Mouse (Mus musculus): Measurements from ENCODE around the gene March1. TPM values are rescaled to one million over a fixed set of nuclear protein-coding genes. Genes with fewer than 3 reads are reported as not detected.
"Not testable (repeated sequence)": the region's sequence is repeated elsewhere in the genome, so short reads cannot be mapped to it uniquely, and the experiment has no call there.

Gene March1
- total and polyA plus RNA-seq, 2 experiments = 0.44 to 4.4 TPM

DNA sequence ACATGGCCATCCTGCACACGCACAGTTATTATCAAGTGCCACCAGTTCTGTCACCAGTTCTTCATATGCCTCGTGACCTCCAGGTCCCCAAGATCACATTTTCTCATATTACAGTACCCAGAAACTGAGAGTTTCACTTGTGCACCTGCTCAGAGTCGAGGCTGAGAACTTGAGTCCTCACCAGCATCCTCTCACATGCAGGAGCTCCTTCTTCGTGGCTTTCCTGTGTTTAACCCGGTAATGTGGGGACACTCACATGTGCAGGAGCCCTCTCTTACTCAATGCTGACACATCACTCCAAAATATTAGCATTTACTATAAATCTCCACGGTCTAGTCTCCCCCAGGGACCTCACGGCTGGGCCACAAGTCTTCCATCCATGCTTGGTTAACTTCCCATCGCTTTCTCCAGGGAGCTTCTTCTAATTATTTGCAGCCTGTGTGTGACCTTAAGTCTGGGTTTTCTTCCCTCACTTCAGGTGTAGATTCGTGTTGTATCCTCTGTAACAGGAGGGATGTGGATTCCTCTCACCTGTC lies 792.4 kb downstream of the March1 start:
- Histone ChIP-seq H3K4me3 (ENCODE audit: insufficient read depth, low read depth, low read length) (no peak overlapping the region), H3K27ac (replicated peaks; ENCODE audit: insufficient read depth, low read depth, low read length) (no peak overlapping the region), H3K27me3 (ENCODE audit: control insufficient read depth, insufficient read depth, low read length) (no peaks in the 10 kb centered on the region), H3K79me2 (ENCODE audit: control insufficient read depth, insufficient read depth, low read length) (no peaks in the 10 kb centered on the region), H3K4me1 (ENCODE audit: control insufficient read depth, insufficient read depth, low read length) (0 out of 2 replicates have a peak, but pooled peaks cover 1% of the 10 kb centered on the region), H3K9ac (ENCODE audit: low read depth, low read length) (no peak overlapping the region), H3K36me3 (ENCODE audit: control insufficient read depth, insufficient read depth, low read length) (no peaks in the 10 kb centered on the region)
- DNase-seq (ENCODE audit: extremely low read depth, low read depth, low spot score) = no peak
- TF ChIP-seq POLR2A (IDR thresholded peaks at IDR 0.05; ENCODE audit: extremely low read depth, insufficient read depth, low read length) (no peak), CTCF (IDR thresholded peaks at IDR 0.05; ENCODE audit: low read depth, low read length) (no peak)
- 74% methylated on average over 9 of the region's 9 CpGs for WGBS

DNA sequence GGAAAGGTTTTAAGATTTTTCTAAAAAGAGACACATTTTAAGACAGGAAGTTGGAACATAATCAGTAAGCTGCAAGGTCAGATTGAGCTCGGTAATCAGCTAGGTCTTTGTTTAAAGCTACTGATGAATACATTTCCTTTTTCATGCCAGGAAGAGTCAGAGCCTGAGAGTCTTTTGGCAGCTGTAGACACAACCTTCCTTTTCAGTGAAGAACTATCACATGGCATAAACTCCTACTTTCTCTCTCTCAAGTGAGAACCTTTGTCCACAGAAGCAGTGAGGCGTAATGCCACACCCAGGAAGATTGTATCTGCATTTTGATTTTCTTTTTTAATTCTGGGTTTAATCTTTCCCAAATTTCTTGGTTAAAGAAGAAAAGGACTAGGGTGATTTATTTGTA lies 795.4 kb downstream of the March1 start:
- H3K4me3 ChIP-seq (ENCODE audit: insufficient read depth, low read depth, low read length) = no peak overlapping the region

DNA sequence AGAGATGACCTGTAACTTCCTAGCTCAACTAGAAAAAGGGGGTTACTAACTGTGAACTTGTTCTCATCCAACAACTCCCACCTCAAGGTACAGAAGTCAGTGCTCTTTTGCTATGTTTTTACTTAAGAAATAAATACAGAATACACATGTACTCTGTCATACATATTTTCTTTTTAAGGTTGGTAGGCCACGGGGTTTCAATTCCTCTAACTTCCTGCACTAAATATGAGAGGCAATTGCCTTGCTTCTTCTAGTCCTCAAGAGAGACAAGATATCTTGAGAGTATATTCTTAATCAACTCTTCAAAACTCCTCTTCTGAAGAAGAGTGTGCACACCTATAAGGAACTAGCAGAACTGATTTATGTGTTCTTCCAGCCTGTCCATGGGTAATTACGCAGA lies 797.5 kb downstream of the March1 start:
- H3K4me3 ChIP-seq (ENCODE audit: insufficient read depth, low read depth, low read length) = no peak overlapping the region
- TF ChIP-seq CTCF (IDR thresholded peaks at IDR 0.05; ENCODE audit: low read depth, low read length) (no peak), POLR2A (IDR thresholded peaks at IDR 0.05; ENCODE audit: extremely low read depth, insufficient read depth, low read length) (no peak)
- 85% methylated on average over 2 of the region's 2 CpGs for WGBS

More for the DNA sequence above, 795.4 kb downstream of the March1 start:
- no peak for TF ChIP-seq POLR2A (IDR thresholded peaks at IDR 0.05; ENCODE audit: extremely low read depth, insufficient read depth, low read length)
- no peak for TF ChIP-seq CTCF (IDR thresholded peaks at IDR 0.05; ENCODE audit: low read depth, low read length)
- WGBS = 65% methylated on average over 2 of the region's 2 CpGs
- H3K27ac ChIP-seq (replicated peaks; ENCODE audit: insufficient read depth, low read depth, low read length) = no peak overlapping the region
- H3K9ac ChIP-seq (ENCODE audit: low read depth, low read length) = no peak overlapping the region
- no peaks in the 10 kb centered on the region for H3K79me2 ChIP-seq (ENCODE audit: control insufficient read depth, insufficient read depth, low read length)
- H3K4me1 ChIP-seq (ENCODE audit: control insufficient read depth, insufficient read depth, low read length) = no peaks in the 10 kb centered on the region
- no peaks in the 10 kb centered on the region for H3K36me3 ChIP-seq (ENCODE audit: control insufficient read depth, insufficient read depth, low read length)
- H3K27me3 ChIP-seq (ENCODE audit: control insufficient read depth, insufficient read depth, low read length) = no peaks in the 10 kb centered on the region
- no peak for DNase-seq (ENCODE audit: extremely low read depth, low read depth, low spot score)

DNA sequence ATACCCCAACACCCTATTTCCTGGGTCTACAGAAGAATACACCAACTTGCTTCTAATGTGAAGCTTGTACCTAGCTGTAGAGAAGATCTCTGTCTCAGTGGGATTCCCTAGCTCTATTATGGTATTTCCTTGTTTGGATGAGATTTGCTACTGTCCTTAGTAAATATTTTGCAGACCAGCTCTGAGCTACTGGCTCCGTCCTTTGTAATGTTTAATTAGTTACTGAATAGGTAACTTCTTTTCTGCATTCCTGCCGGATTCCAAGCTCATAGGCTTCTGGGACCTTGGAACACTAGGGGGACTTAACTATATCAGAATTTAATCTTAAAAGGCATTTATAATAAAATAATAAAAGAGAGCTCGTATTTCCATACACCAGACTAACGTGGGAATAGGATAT lies 799.9 kb downstream of the March1 start:
- not testable (repeated sequence) for H3K4me3 ChIP-seq (ENCODE audit: insufficient read depth, low read depth, low read length); H3K27me3 ChIP-seq (ENCODE audit: control insufficient read depth, insufficient read depth, low read length); DNase-seq (ENCODE audit: extremely low read depth, low read depth, low spot score); H3K9ac ChIP-seq (ENCODE audit: low read depth, low read length); H3K36me3 ChIP-seq (ENCODE audit: control insufficient read depth, insufficient read depth, low read length); H3K27ac ChIP-seq (replicated peaks; ENCODE audit: insufficient read depth, low read depth, low read length); H3K4me1 ChIP-seq (ENCODE audit: control insufficient read depth, insufficient read depth, low read length); H3K79me2 ChIP-seq (ENCODE audit: control insufficient read depth, insufficient read depth, low read length)
- WGBS = 78% methylated on average over 4 of the region's 4 CpGs

More for the DNA sequence above, 797.5 kb downstream of the March1 start:
- Histone ChIP-seq H3K27me3 (ENCODE audit: control insufficient read depth, insufficient read depth, low read length) (no peaks in the 10 kb centered on the region), H3K9ac (ENCODE audit: low read depth, low read length) (no peak overlapping the region), H3K36me3 (ENCODE audit: control insufficient read depth, insufficient read depth, low read length) (no peaks in the 10 kb centered on the region), H3K27ac (replicated peaks; ENCODE audit: insufficient read depth, low read depth, low read length) (no peak overlapping the region), H3K4me1 (ENCODE audit: control insufficient read depth, insufficient read depth, low read length) (no peaks in the 10 kb centered on the region), H3K79me2 (ENCODE audit: control insufficient read depth, insufficient read depth, low read length) (no peaks in the 10 kb centered on the region)
- DNase-seq (ENCODE audit: extremely low read depth, low read depth, low spot score) = no peak

DNA sequence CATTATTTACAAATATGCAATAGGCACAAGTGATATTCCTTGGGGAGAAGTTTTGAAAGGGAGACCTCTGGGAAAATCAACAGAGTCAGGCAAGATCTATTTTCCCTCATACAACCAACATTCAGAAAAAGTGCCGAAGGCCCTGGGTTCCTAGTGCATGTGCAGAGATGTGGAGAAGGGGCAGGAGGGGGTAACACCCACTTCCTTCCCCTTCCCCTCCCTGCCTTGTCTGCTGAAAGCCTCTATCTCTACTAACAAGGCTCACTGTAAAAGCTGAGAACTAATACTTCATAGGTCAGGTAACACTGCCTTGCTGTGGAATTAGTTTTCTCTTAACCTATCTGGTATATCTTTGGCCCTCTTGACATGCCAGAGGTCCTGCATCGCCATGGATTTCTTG lies 812.9 kb downstream of the March1 start:
- H3K79me2 ChIP-seq (ENCODE audit: control insufficient read depth, insufficient read depth, low read length) = no peaks in the 10 kb centered on the region
- no peaks in the 10 kb centered on the region for H3K4me1 ChIP-seq (ENCODE audit: control insufficient read depth, insufficient read depth, low read length)
- no peaks in the 10 kb centered on the region for H3K27me3 ChIP-seq (ENCODE audit: control insufficient read depth, insufficient read depth, low read length)
- TF ChIP-seq POLR2A (IDR thresholded peaks at IDR 0.05; ENCODE audit: extremely low read depth, insufficient read depth, low read length) = no peak
- WGBS = 78% methylated on average over 2 of the region's 2 CpGs
- no peak overlapping the region for H3K9ac ChIP-seq (ENCODE audit: low read depth, low read length)
- no peak overlapping the region for H3K4me3 ChIP-seq (ENCODE audit: insufficient read depth, low read depth, low read length)
- DNase-seq (ENCODE audit: extremely low read depth, low read depth, low spot score) = no peak
- H3K27ac ChIP-seq (replicated peaks; ENCODE audit: insufficient read depth, low read depth, low read length) = no peak overlapping the region
- H3K36me3 ChIP-seq (ENCODE audit: control insufficient read depth, insufficient read depth, low read length) = no peaks in the 10 kb centered on the region

DNA sequence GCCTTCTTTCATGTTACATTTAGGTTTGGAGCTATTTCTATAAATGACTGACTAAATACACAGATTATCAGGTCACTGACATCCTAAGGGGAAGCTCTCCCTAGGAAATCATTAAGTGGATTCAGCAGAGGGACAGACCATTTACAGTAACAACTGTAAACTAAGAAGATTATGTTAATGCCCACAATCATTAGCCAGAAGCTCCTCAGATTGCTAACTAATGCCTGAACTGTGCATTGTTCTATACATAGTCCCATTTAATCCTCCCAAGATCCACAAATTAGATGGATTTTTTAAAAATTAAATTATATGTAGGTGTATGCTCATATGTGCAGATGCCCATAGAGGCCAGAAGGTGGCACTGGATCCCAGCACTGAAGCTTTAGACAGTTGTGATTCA lies 815.9 kb downstream of the March1 start:
- no peaks in the 10 kb centered on the region for H3K36me3 ChIP-seq (ENCODE audit: control insufficient read depth, insufficient read depth, low read length)
- no peaks in the 10 kb centered on the region for H3K79me2 ChIP-seq (ENCODE audit: control insufficient read depth, insufficient read depth, low read length)
- H3K4me3 ChIP-seq (ENCODE audit: insufficient read depth, low read depth, low read length) = no peak overlapping the region
- H3K27me3 ChIP-seq (ENCODE audit: control insufficient read depth, insufficient read depth, low read length) = no peaks in the 10 kb centered on the region
- no peak for DNase-seq (ENCODE audit: extremely low read depth, low read depth, low spot score)
- no peak overlapping the region for H3K27ac ChIP-seq (replicated peaks; ENCODE audit: insufficient read depth, low read depth, low read length)
- H3K4me1 ChIP-seq (ENCODE audit: control insufficient read depth, insufficient read depth, low read length) = no peaks in the 10 kb centered on the region
- TF ChIP-seq CTCF (IDR thresholded peaks at IDR 0.05; ENCODE audit: low read depth, low read length) (no peak), POLR2A (IDR thresholded peaks at IDR 0.05; ENCODE audit: extremely low read depth, insufficient read depth, low read length) (no peak)
- H3K9ac ChIP-seq (ENCODE audit: low read depth, low read length) = no peak overlapping the region

Data from liver, adult 2 months (tissue).